Mouse (Mus musculus): ENCODE measurements around the gene Tmc6. TPM values are rescaled to one million over a fixed set of nuclear protein-coding genes. Genes with fewer than 3 reads are reported as not detected.
"Not testable (repeated sequence)": the region's sequence is repeated elsewhere in the genome, so short reads cannot be mapped to it uniquely, and the experiment has no call there.

The Tmc6 gene
- polyA plus RNA-seq, 1 experiment from 2014 or later = 55.5 TPM

GRCm38 (mm10) chr11:117790703-117791440 lies 8.9 kb upstream of the Tmc6 start:
- no peaks in the 10 kb centered on the region for H3K27me3 ChIP-seq (replicated peaks)
- WGBS (ENCODE audit: insufficient replicate concordance) = 31% methylated on average over 23 of the region's 23 CpGs
- peak overlapping the region; percentile 52 for H3K4me3 ChIP-seq
- H3K9ac ChIP-seq = peak overlapping the region; percentile 66
- peaks cover 69% of the 10 kb centered on the region for H3K4me1 ChIP-seq
- peak overlapping the region; percentile 78 for H3K4me2 ChIP-seq
- H3K36me3 ChIP-seq = peaks cover 51% of the 10 kb centered on the region
- peak overlapping the region; percentile 86 for H3K27ac ChIP-seq
- peak; percentile 75 for ATAC-seq
- no peaks in the 10 kb centered on the region for H3K9me3 ChIP-seq (replicated peaks)

- Histone ChIP-seq H3K27me3 (replicated peaks) (no peaks in the 10 kb centered on the region), H3K4me1 (peaks cover 68% of the 10 kb centered on the region), H3K4me2 (peak overlapping the region; percentile 78), H3K36me3 (peaks cover 57% of the 10 kb centered on the region), H3K9ac (peak overlapping the region; percentile 66), H3K9me3 (replicated peaks) (no peaks in the 10 kb centered on the region), H3K27ac (peak overlapping the region; percentile 86), H3K4me3 (peak overlapping the region; percentile 52)
- ATAC-seq = peak; percentile 66
- WGBS (ENCODE audit: insufficient replicate concordance) = 5% methylated on average over 14 of the region's 14 CpGs
Measured at GRCm38 (mm10) chr11:117790286-117790685, 8.3 kb upstream of the Tmc6 start.

- Histone ChIP-seq H3K4me1 (peaks cover 71% of the 10 kb centered on the region), H3K27ac (peak overlapping the region; percentile 50; the same call in 1 of the 2 replicates), H3K36me3 (peaks cover 73% of the 10 kb centered on the region)
- H3K4me3 ChIP-seq; ATAC-seq; H3K27me3 ChIP-seq (replicated peaks); H3K9ac ChIP-seq; H3K4me2 ChIP-seq; H3K9me3 ChIP-seq (replicated peaks): not testable (repeated sequence)
- WGBS (ENCODE audit: insufficient replicate concordance) = 87% methylated on average over 7 of the region's 7 CpGs
Measured at GRCm38 (mm10) chr11:117788481-117788880, 6.5 kb upstream of the Tmc6 start.

- ATAC-seq = no peak
- Histone ChIP-seq H3K9ac (no peak overlapping the region; the same call in 1 of the 2 replicates), H3K4me1 (peaks cover 70% of the 10 kb centered on the region), H3K27me3 (replicated peaks) (no peaks in the 10 kb centered on the region; the same call in none of the 2 replicates), H3K4me2 (peak overlapping the region; percentile 28), H3K4me3 (no peak overlapping the region), H3K27ac (peak overlapping the region; percentile 10; the same call in 1 of the 2 replicates), H3K9me3 (replicated peaks) (no peaks in the 10 kb centered on the region), H3K36me3 (peaks cover 60% of the 10 kb centered on the region)
- 19% methylated on average over 10 of the region's 10 CpGs for WGBS (ENCODE audit: insufficient replicate concordance)
Measured at GRCm38 (mm10) chr11:117786294-117786693, 4.3 kb upstream of the Tmc6 start.

GRCm38 (mm10) chr11:117783683-117784309 lies 1.8 kb upstream of the Tmc6 start:
- peak overlapping the region; percentile 92 for H3K4me3 ChIP-seq
- H3K9ac ChIP-seq = peak overlapping the region; percentile 90
- H3K4me1 ChIP-seq = peaks cover 65% of the 10 kb centered on the region
- H3K4me2 ChIP-seq = peak overlapping the region; percentile 95
- WGBS (ENCODE audit: insufficient replicate concordance) = 36% methylated on average over 10 of the region's 10 CpGs
- H3K9me3 ChIP-seq (replicated peaks) = no peaks in the 10 kb centered on the region
- ATAC-seq = peak; percentile 36; the same call in 1 of the 2 replicates
- no peaks in the 10 kb centered on the region; the same call in none of the 2 replicates for H3K27me3 ChIP-seq (replicated peaks)
- peaks cover 50% of the 10 kb centered on the region for H3K36me3 ChIP-seq
- H3K27ac ChIP-seq = peak overlapping the region; percentile 100

GRCm38 (mm10) chr11:117783089-117783488 lies 1.1 kb upstream of the Tmc6 start:
- H3K9me3 ChIP-seq (replicated peaks) = no peaks in the 10 kb centered on the region
- peak overlapping the region; percentile 100 for H3K27ac ChIP-seq
- H3K4me1 ChIP-seq = peaks cover 72% of the 10 kb centered on the region
- no peaks in the 10 kb centered on the region; the same call in none of the 2 replicates for H3K27me3 ChIP-seq (replicated peaks)
- under 1% methylated on average over 31 of the region's 31 CpGs for WGBS (ENCODE audit: insufficient replicate concordance)
- no peak for ATAC-seq
- peak overlapping the region; percentile 95 for H3K4me2 ChIP-seq
- H3K36me3 ChIP-seq = peaks cover 52% of the 10 kb centered on the region
- peak overlapping the region; percentile 92 for H3K4me3 ChIP-seq
- peak overlapping the region; percentile 90 for H3K9ac ChIP-seq

GRCm38 (mm10) chr11:117782705-117783034 lies 672 bp upstream of the Tmc6 start:
- peak overlapping the region; percentile 95 for H3K4me2 ChIP-seq
- peaks cover 52% of the 10 kb centered on the region for H3K36me3 ChIP-seq
- no peaks in the 10 kb centered on the region; the same call in none of the 2 replicates for H3K27me3 ChIP-seq (replicated peaks)
- H3K4me1 ChIP-seq = peaks cover 76% of the 10 kb centered on the region
- ATAC-seq = no peak
- no peaks in the 10 kb centered on the region for H3K9me3 ChIP-seq (replicated peaks)
- peak overlapping the region; percentile 90 for H3K9ac ChIP-seq
- H3K4me3 ChIP-seq = peak overlapping the region; percentile 92
- 8% methylated on average over 9 of the region's 9 CpGs for WGBS (ENCODE audit: insufficient replicate concordance)
- H3K27ac ChIP-seq = peak overlapping the region; percentile 100

- 2% methylated on average over 18 of the region's 18 CpGs for WGBS (ENCODE audit: insufficient replicate concordance)
- no peaks in the 10 kb centered on the region; the same call in none of the 2 replicates for H3K27me3 ChIP-seq (replicated peaks)
- no peaks in the 10 kb centered on the region for H3K9me3 ChIP-seq (replicated peaks)
- peak overlapping the region; percentile 95 for H3K4me2 ChIP-seq
- peak overlapping the region; percentile 90 for H3K9ac ChIP-seq
- H3K36me3 ChIP-seq = peaks cover 52% of the 10 kb centered on the region
- H3K27ac ChIP-seq = peak overlapping the region; percentile 100
- 0 out of 2 replicates have a peak, but pooled peaks have one; percentile 4 for ATAC-seq
- peak overlapping the region; percentile 92 for H3K4me3 ChIP-seq
- peaks cover 82% of the 10 kb centered on the region for H3K4me1 ChIP-seq
Measured at GRCm38 (mm10) chr11:117781199-117781821, 688 bp downstream of the Tmc6 start.

GRCm38 (mm10) chr11:117780582-117781111 lies 1.4 kb downstream of the Tmc6 start:
- peak; percentile 79 for ATAC-seq
- Histone ChIP-seq H3K4me1 (peaks cover 82% of the 10 kb centered on the region), H3K4me2 (peak overlapping the region; percentile 95), H3K27ac (peak overlapping the region; percentile 100), H3K4me3 (peak overlapping the region; percentile 92), H3K36me3 (peaks cover 52% of the 10 kb centered on the region), H3K9ac (peak overlapping the region; percentile 90), H3K27me3 (replicated peaks) (no peaks in the 10 kb centered on the region; the same call in none of the 2 replicates), H3K9me3 (replicated peaks) (no peaks in the 10 kb centered on the region)
- WGBS (ENCODE audit: insufficient replicate concordance) = under 1% methylated on average over 19 of the region's 19 CpGs

- Histone ChIP-seq H3K27ac (peak overlapping the region; percentile 100), H3K36me3 (peaks cover 52% of the 10 kb centered on the region), H3K4me1 (peaks cover 79% of the 10 kb centered on the region), H3K4me2 (peak overlapping the region; percentile 95), H3K27me3 (replicated peaks) (no peaks in the 10 kb centered on the region; the same call in none of the 2 replicates), H3K9me3 (replicated peaks) (no peaks in the 10 kb centered on the region), H3K9ac (peak overlapping the region; percentile 90), H3K4me3 (peak overlapping the region; percentile 92)
- under 1% methylated on average over 17 of the region's 17 CpGs for WGBS (ENCODE audit: insufficient replicate concordance)
- ATAC-seq = peak; percentile 5; the same call in 1 of the 2 replicates
Measured at GRCm38 (mm10) chr11:117780199-117780515, 1.8 kb downstream of the Tmc6 start.

- H3K4me3 ChIP-seq = peak overlapping the region; percentile 92
- H3K9ac ChIP-seq = peak overlapping the region; percentile 90
- H3K27ac ChIP-seq = peak overlapping the region; percentile 100
- 0 out of 2 replicates have a peak, but pooled peaks have one; percentile 22 for ATAC-seq
- H3K4me2 ChIP-seq = peak overlapping the region; percentile 95
- no peaks in the 10 kb centered on the region for H3K9me3 ChIP-seq (replicated peaks)
- peaks cover 74% of the 10 kb centered on the region for H3K4me1 ChIP-seq
- H3K27me3 ChIP-seq (replicated peaks) = no peaks in the 10 kb centered on the region; the same call in none of the 2 replicates
- under 1% methylated on average over 38 of the region's 38 CpGs for WGBS (ENCODE audit: insufficient replicate concordance)
- H3K36me3 ChIP-seq = peaks cover 52% of the 10 kb centered on the region
Measured at GRCm38 (mm10) chr11:117779434-117780198, 2.4 kb downstream of the Tmc6 start.
